In genomic region chr6:118923926-118924325, GRCm38 (mm10) we compare ENCODE assay signal across 34 mouse cellular contexts.
DNase-seq lines count a peak whose midpoint lies in the region; ATAC-seq and TF ChIP-seq lines count a peak whose summit lies in the region.
"Had no signal": no experiment of that assay in that cellular context is flagged by ENCODE, and none has a peak within 500 bp of the region (broad histone marks: within the 10 kb centered on the region; RNA-seq: fewer than 3 reads in every experiment).

No protein-coding gene starts in this region.

- ATAC-seq in hindbrain, postnatal 0 days: 0 out of 2 replicates have a peak, but pooled peaks have one; percentile 25
- ATAC-seq in hindbrain, embryonic 14.5 days (ENCODE audit: low FRiP score): no peak
- ATAC-seq: activated CD4-positive, CD25-positive, alpha-beta regulatory T cell, adult 4 months; hindbrain, embryonic 16.5 days; intestine, embryonic 15.5 days; midbrain, embryonic 15.5 days had no signal

- TF ChIP-seq POLR2A in heart, adult 2 months (IDR thresholded peaks at IDR 0.05; ENCODE audit: insufficient read depth, low read depth, low read length): no peak

- no peak overlapping the region for H3K9ac ChIP-seq in hindbrain, postnatal 0 days (replicated peaks; ENCODE audit: low read length)
- H3K9ac ChIP-seq in hindbrain, embryonic 14.5 days: no peak overlapping the region
- H3K9ac ChIP-seq in heart, adult 2 months (ENCODE audit: low read depth, low read length): no peak overlapping the region
- H3K9ac ChIP-seq: embryonic facial prominence, embryonic 13.5 days; forebrain, embryonic 15.5 days; heart, embryonic 13.5 days; intestine, embryonic 15.5 days; liver, embryonic 14.5 days; midbrain, embryonic 15.5 days; neural tube, embryonic 15.5 days had no signal

- peak; percentile 39 for DNase-seq in hindbrain, postnatal 0 days (ENCODE audit: low spot score)
- no peak for DNase-seq in hindbrain, embryonic 14.5 days (ENCODE audit: low spot score)
- peak; percentile 78 for DNase-seq in cerebellum, adult 11 months
- DNase-seq in cerebellum, adult 9-10 months: peak; percentile 88
- peak; percentile 70 to 75 for DNase-seq in cerebellum, postnatal 36 days
- no peak for DNase-seq in heart, adult 2 months
- no peak for DNase-seq in right cerebral cortex, adult 18-20 months
- no peak for DNase-seq in embryo, embryonic 10 days (ENCODE audit: low spot score)
- DNase-seq: adrenal gland, adult 2 months; gastrocnemius, postnatal 36 days; heart, adult 18-20 months; heart, postnatal 10 days; kidney, adult 8-10 months; kidney, postnatal 25 days; liver; lung, adult 2 months; lung, postnatal 10 days; retina, postnatal 1 day; right cerebral cortex, postnatal 25 days; thymus, adult 18-20 months; thymus, postnatal 36 days had no signal

- no peaks in the 10 kb centered on the region for H3K9me3 ChIP-seq in hindbrain, postnatal 0 days (ENCODE audit: low read length)
- H3K9me3 ChIP-seq in hindbrain, embryonic 14.5 days (ENCODE audit: control insufficient read depth, low read length): no peaks in the 10 kb centered on the region
- H3K9me3 ChIP-seq: embryonic facial prominence, embryonic 13.5 days; forebrain, embryonic 10.5 days; forebrain, embryonic 15.5 days; heart, embryonic 13.5 days; hindbrain, embryonic 10.5 days; intestine, embryonic 15.5 days; midbrain, embryonic 15.5 days; neural tube, embryonic 15.5 days had no signal

- H3K27me3 ChIP-seq in hindbrain, postnatal 0 days (ENCODE audit: insufficient read depth, low read length): no peaks in the 10 kb centered on the region
- no peaks in the 10 kb centered on the region for H3K27me3 ChIP-seq in hindbrain, embryonic 14.5 days (ENCODE audit: control insufficient read depth, insufficient read depth, low read length)
- H3K27me3 ChIP-seq in heart, adult 2 months (ENCODE audit: control insufficient read depth, insufficient read depth, low read length): no peaks in the 10 kb centered on the region
- H3K27me3 ChIP-seq: embryonic facial prominence, embryonic 13.5 days; forebrain, embryonic 15.5 days; heart, embryonic 13.5 days; midbrain, embryonic 15.5 days; neural tube, embryonic 15.5 days had no signal

- no peaks in the 10 kb centered on the region for H3K36me3 ChIP-seq in hindbrain, postnatal 0 days (ENCODE audit: insufficient read depth, low read length)
- no peaks in the 10 kb centered on the region for H3K36me3 ChIP-seq in hindbrain, embryonic 14.5 days (replicated peaks; ENCODE audit: control insufficient read depth, insufficient read depth)
- no peaks in the 10 kb centered on the region for H3K36me3 ChIP-seq in heart, adult 2 months (ENCODE audit: control insufficient read depth, insufficient read depth, low read length)
- H3K36me3 ChIP-seq: embryonic facial prominence, embryonic 13.5 days; forebrain, embryonic 10.5 days; forebrain, embryonic 15.5 days; heart, embryonic 13.5 days; hindbrain, embryonic 10.5 days; intestine, embryonic 15.5 days; midbrain, embryonic 15.5 days; neural tube, embryonic 15.5 days had no signal

- H3K27ac ChIP-seq in hindbrain, postnatal 0 days: no peak overlapping the region
- H3K27ac ChIP-seq in hindbrain, embryonic 14.5 days: no peak overlapping the region
- no peak overlapping the region for H3K27ac ChIP-seq in heart, adult 2 months
- H3K27ac ChIP-seq: embryonic facial prominence, embryonic 13.5 days; forebrain, embryonic 10.5 days; forebrain, embryonic 15.5 days; heart, embryonic 13.5 days; hindbrain, embryonic 10.5 days; intestine, embryonic 15.5 days; liver, embryonic 14.5 days; macrophage; midbrain, embryonic 15.5 days; stomach, postnatal 0 days had no signal

- H3K4me1 ChIP-seq in hindbrain, postnatal 0 days (ENCODE audit: insufficient read depth, low read length): no peaks in the 10 kb centered on the region
- no peaks in the 10 kb centered on the region; the same call in 1 of the 2 replicates for H3K4me1 ChIP-seq in hindbrain, embryonic 14.5 days (replicated peaks; ENCODE audit: control insufficient read depth, insufficient read depth, low read length)
- H3K4me1 ChIP-seq in heart, adult 2 months (ENCODE audit: control insufficient read depth, insufficient read depth, low read length): peaks cover 1% of the 10 kb centered on the region
- H3K4me1 ChIP-seq: intestine, embryonic 15.5 days had no signal

- 52% methylated on average over 2 of the region's 2 CpGs for WGBS in hindbrain, postnatal 0 days
- 60% methylated on average over 2 of the region's 2 CpGs for WGBS in hindbrain, embryonic 14.5 days
- 66% methylated on average over 2 of the region's 2 CpGs for WGBS in heart, adult 2 months

- 0 out of 2 replicates have a peak, but pooled peaks cover 1% of the 10 kb centered on the region for H3K79me2 ChIP-seq in heart, adult 2 months (replicated peaks; ENCODE audit: control insufficient read depth, insufficient read depth, low read length)

- no peak overlapping the region for H3K4me3 ChIP-seq in hindbrain, postnatal 0 days (ENCODE audit: low read length)
- no peak overlapping the region for H3K4me3 ChIP-seq in hindbrain, embryonic 14.5 days (replicated peaks; ENCODE audit: low read length)
- H3K4me3 ChIP-seq in heart, adult 2 months: no peak overlapping the region
- H3K4me3 ChIP-seq: embryonic facial prominence, embryonic 13.5 days; forebrain, embryonic 10.5 days; forebrain, embryonic 15.5 days; heart, embryonic 13.5 days; hindbrain, embryonic 10.5 days; intestine, embryonic 15.5 days; midbrain, embryonic 15.5 days; neural tube, embryonic 15.5 days had no signal

- intact Hi-C loops in heart, adult 2 months (cut with DNase I): loop anchor here (2.0 to 5.0 kb wide), 3 partner anchors 175 to 428 kb away; no protein-coding TSS in a partner anchor

- no peak overlapping the region for H3K4me2 ChIP-seq in hindbrain, postnatal 0 days (ENCODE audit: low read depth, low read length)
- H3K4me2 ChIP-seq in hindbrain, embryonic 14.5 days (replicated peaks): no peak overlapping the region
- H3K4me2 ChIP-seq: embryonic facial prominence, embryonic 13.5 days; forebrain, embryonic 15.5 days; heart, embryonic 13.5 days; intestine, embryonic 15.5 days; midbrain, embryonic 15.5 days; neural tube, embryonic 15.5 days had no signal

- no peak for TF ChIP-seq EP300 in heart, adult 2 months (IDR thresholded peaks at IDR 0.05; ENCODE audit: insufficient read depth, low read depth, low read length)

- no peak for TF ChIP-seq CTCF in hindbrain, postnatal 0 days (IDR thresholded peaks at IDR 0.05; ENCODE audit: low read depth)
- no peak for TF ChIP-seq CTCF in heart, adult 2 months (IDR thresholded peaks at IDR 0.05)

Comparison
In these comparisons a context has a peak if more than half of its experiments do, and no peak if none do; other contexts are left out.
1. DNase-seq: peak in hindbrain, postnatal 0 days (single experiment), cerebellum, adult 11 months (single experiment), cerebellum, adult 9-10 months (single experiment) and cerebellum, postnatal 36 days (2 of 2); none in hindbrain, embryonic 14.5 days (single experiment), heart, adult 2 months (0 of 2), right cerebral cortex, adult 18-20 months (single experiment) and embryo, embryonic 10 days (single experiment).